Mouse (Mus musculus): ENCODE results near the gene Cox20.

DNA sequence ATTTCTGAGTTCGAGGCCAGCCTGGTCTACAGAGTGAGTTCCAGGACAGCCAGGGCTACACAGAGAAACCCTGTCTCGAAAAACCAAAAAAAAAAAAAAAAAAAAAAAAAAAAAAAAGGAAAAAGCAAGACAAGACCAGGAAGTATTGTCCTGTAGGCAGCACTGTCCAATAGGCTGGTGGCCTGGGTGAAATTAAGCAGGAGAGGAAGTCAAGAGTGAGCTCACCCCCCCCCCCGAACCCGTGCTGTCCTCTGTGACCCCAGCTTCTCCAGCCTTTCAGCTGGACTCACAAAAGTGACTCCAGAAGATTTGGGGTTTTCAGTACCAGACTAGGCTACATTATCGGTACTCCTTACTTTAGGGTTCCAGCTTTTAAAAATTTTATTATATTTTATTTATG is 23.7 kb downstream of the Cox20 start:
- TF ChIP-seq POLR2A (IDR thresholded peaks at IDR 0.05; ENCODE audit: insufficient read depth, low read length) (no peak), CTCF (IDR thresholded peaks at IDR 0.05; ENCODE audit: low read depth, low read length) (no peak)

All from ES-Bruce4 (cell line).